Mouse (Mus musculus): Measurements from ENCODE around the gene Gphb5. TPM values are rescaled to one million over a fixed set of nuclear protein-coding genes. Genes with fewer than 3 reads are reported as not detected.
"Not testable (repeated sequence)": the region's sequence is repeated elsewhere in the genome, so short reads cannot be mapped to it uniquely, and the experiment has no call there.

The Gphb5 gene
- total and polyA plus RNA-seq, 2 experiments from 2014 or later, result not detected

DNA sequence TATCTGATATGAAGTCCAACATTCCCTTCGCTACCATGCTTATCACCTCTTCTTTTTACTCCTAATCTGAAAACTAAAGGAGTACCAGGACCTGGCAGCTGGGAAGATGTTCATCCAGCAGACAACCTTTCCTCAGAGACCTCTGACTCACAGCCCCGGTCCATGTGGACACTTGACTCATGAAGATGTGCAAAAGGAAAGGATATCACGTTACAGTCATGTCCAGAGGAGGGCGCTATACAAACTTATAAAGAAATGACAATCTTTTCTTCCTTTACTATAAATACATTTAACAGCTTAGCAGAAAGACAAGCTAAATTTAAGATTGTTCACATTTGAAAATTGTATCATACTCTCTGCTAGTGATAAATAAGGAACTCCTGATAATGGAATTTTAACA lies 36.4 kb upstream of the Gphb5 start:
- Histone ChIP-seq H3K36me3 (replicated peaks; ENCODE audit: control insufficient read depth, insufficient read depth, low read length) (peaks cover 29% of the 10 kb centered on the region), H3K4me2 (ENCODE audit: low read depth, low read length) (no peak overlapping the region), H3K27me3 (ENCODE audit: control insufficient read depth, insufficient read depth, low read length) (no peaks in the 10 kb centered on the region), H3K9me3 (replicated peaks; ENCODE audit: control insufficient read depth, low read length) (no peaks in the 10 kb centered on the region), H3K9ac (replicated peaks; ENCODE audit: low read depth, low read length) (no peak overlapping the region), H3K27ac (ENCODE audit: low read depth) (no peak overlapping the region), H3K4me3 (ENCODE audit: low read depth, low read length) (no peak overlapping the region), H3K4me1 (ENCODE audit: control insufficient read depth, insufficient read depth) (no peaks in the 10 kb centered on the region)
- ATAC-seq (ENCODE audit: insufficient read depth, low read depth) (no peak), DNase-seq (ENCODE audit: low spot score) (no peak)
- TF ChIP-seq EP300 (IDR thresholded peaks at IDR 0.05; ENCODE audit: low read depth) (no peak), CTCF (IDR thresholded peaks at IDR 0.05; ENCODE audit: low read depth) (no peak; the same call in none of the 2 replicates)
- WGBS, result 73% methylated on average over 4 of the region's 4 CpGs

DNA sequence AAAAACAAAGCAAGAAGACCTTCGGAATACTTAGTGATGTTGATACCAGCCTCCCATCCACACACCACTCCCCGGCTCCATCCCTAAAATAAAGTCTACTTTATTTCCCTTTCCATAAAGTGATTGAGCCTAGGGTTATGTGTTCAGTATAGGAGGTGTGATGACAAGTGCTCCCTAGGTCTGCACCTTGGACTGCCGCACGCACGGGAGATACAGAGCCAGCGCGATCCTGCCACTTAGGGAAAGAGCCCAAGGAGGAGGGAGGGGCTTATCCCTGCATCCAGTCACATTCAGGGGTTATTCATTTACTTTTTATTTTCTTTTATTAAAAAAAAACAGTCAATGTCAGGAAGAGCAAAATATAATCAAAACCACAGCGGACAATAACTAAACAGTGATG lies 34.0 kb upstream of the Gphb5 start:
- H3K4me1 ChIP-seq (ENCODE audit: control insufficient read depth, insufficient read depth), result no peaks in the 10 kb centered on the region
- no peak overlapping the region for H3K9ac ChIP-seq (replicated peaks; ENCODE audit: low read depth, low read length)
- no peak overlapping the region for H3K4me2 ChIP-seq (ENCODE audit: low read depth, low read length)
- DNase-seq (ENCODE audit: low spot score) (no peak), ATAC-seq (ENCODE audit: insufficient read depth, low read depth) (no peak)
- H3K36me3 ChIP-seq (replicated peaks; ENCODE audit: control insufficient read depth, insufficient read depth, low read length), result peaks cover 29% of the 10 kb centered on the region
- no peaks in the 10 kb centered on the region for H3K9me3 ChIP-seq (replicated peaks; ENCODE audit: control insufficient read depth, low read length)
- no peak overlapping the region for H3K4me3 ChIP-seq (ENCODE audit: low read depth, low read length)
- no peaks in the 10 kb centered on the region for H3K27me3 ChIP-seq (ENCODE audit: control insufficient read depth, insufficient read depth, low read length)
- H3K27ac ChIP-seq (ENCODE audit: low read depth), result no peak overlapping the region
- 80% methylated on average over 8 of the region's 8 CpGs for WGBS
- TF ChIP-seq CTCF (IDR thresholded peaks at IDR 0.05; ENCODE audit: low read depth), result no peak
- TF ChIP-seq EP300 (IDR thresholded peaks at IDR 0.05; ENCODE audit: low read depth), result no peak

DNA sequence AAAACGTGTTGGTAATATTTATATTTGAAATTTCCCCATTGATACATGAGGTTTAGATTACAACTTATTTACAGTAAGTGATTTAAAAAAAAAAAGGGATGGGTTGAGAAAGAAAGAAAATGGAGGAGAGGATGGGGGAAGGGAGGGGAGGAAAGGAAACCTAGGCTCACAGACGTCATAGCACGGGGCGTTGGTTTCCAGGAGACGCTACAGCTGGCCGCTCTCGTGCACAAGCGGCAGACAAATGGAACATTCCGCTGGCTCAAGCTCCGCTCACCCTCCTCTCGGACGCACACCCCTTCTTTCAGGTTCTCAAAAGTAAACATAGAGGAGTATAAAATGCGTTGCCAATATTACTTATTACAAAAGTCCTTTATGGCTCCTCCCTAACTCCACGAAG lies 33.4 kb upstream of the Gphb5 start:
- Histone ChIP-seq H3K4me1 (ENCODE audit: control insufficient read depth, insufficient read depth) (no peaks in the 10 kb centered on the region), H3K4me3 (ENCODE audit: low read depth, low read length) (no peak overlapping the region), H3K27me3 (ENCODE audit: control insufficient read depth, insufficient read depth, low read length) (no peaks in the 10 kb centered on the region), H3K4me2 (ENCODE audit: low read depth, low read length) (no peak overlapping the region), H3K27ac (ENCODE audit: low read depth) (no peak overlapping the region), H3K36me3 (replicated peaks; ENCODE audit: control insufficient read depth, insufficient read depth, low read length) (peaks cover 29% of the 10 kb centered on the region), H3K9ac (replicated peaks; ENCODE audit: low read depth, low read length) (no peak overlapping the region), H3K9me3 (replicated peaks; ENCODE audit: control insufficient read depth, low read length) (no peaks in the 10 kb centered on the region)
- WGBS, result 73% methylated on average over 14 of the region's 14 CpGs
- ATAC-seq (ENCODE audit: insufficient read depth, low read depth) (no peak), DNase-seq (ENCODE audit: low spot score) (no peak)
- TF ChIP-seq CTCF (IDR thresholded peaks at IDR 0.05; ENCODE audit: low read depth), result no peak
- TF ChIP-seq EP300 (IDR thresholded peaks at IDR 0.05; ENCODE audit: low read depth), result no peak

DNA sequence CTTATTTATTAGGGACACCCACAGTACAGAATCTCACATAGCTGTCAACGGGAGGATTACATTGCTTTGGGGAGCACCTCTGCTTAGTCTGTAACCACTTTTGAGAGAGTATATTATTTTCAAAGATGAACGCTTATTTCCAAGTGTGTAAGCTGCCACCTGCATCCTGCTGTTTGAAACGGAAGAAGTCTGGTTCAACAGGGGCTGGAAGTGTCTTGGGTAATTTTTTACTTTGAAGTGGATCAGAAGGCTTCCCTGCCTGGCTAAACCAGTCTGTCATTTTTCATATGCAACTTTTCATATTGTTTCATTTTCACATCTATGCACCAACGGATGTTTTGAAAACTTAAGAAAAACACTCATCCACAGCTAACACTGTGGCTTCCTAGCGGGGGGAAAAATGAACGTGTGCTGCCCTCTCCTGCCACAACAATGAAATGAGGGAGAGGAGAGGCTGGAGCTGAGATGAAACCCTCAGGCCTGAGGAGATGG lies 32.9 kb upstream of the Gphb5 start:
- Histone ChIP-seq H3K4me1 (ENCODE audit: control insufficient read depth, insufficient read depth) (no peaks in the 10 kb centered on the region; the same call in 1 of the 2 replicates), H3K9ac (replicated peaks; ENCODE audit: low read depth, low read length) (no peak overlapping the region), H3K4me2 (ENCODE audit: low read depth, low read length) (no peak overlapping the region), H3K36me3 (replicated peaks; ENCODE audit: control insufficient read depth, insufficient read depth, low read length) (peaks cover 29% of the 10 kb centered on the region), H3K27me3 (ENCODE audit: control insufficient read depth, insufficient read depth, low read length) (no peaks in the 10 kb centered on the region), H3K4me3 (ENCODE audit: low read depth, low read length) (no peak overlapping the region), H3K27ac (ENCODE audit: low read depth) (0 out of 2 replicates have a peak overlapping the region, but pooled peaks have one; percentile 7), H3K9me3 (replicated peaks; ENCODE audit: control insufficient read depth, low read length) (no peaks in the 10 kb centered on the region)
- ATAC-seq (ENCODE audit: insufficient read depth, low read depth), result no peak
- DNase-seq (ENCODE audit: low spot score), result no peak
- TF ChIP-seq EP300 (IDR thresholded peaks at IDR 0.05; ENCODE audit: low read depth), result no peak
- peak; percentile 50 for TF ChIP-seq CTCF (IDR thresholded peaks at IDR 0.05; ENCODE audit: low read depth)
- 60% methylated on average over 6 of the region's 6 CpGs for WGBS

DNA sequence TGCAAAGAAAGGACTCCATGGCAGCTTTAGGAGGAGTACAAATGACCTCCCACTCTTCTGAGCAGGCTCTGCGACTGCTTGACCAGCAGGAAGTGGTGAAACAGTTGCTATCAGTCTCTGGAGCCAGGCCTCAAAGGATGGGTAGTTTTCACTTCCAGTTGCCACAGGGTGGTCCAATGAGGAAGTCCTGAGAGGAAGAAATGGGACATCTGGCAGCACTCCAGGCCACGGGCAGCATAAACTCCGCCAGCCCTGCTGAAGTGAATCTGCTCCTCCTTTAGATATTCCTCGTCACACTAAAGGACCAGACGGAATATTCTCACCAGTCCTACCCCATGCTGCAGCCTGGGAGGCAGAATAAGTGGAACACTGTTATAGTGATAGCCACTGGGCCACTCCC lies 32.3 kb upstream of the Gphb5 start:
- Histone ChIP-seq H3K9ac (replicated peaks; ENCODE audit: low read depth, low read length) (no peak overlapping the region), H3K27ac (ENCODE audit: low read depth) (0 out of 2 replicates have a peak overlapping the region, but pooled peaks have one; percentile 7), H3K4me3 (ENCODE audit: low read depth, low read length) (no peak overlapping the region), H3K36me3 (replicated peaks; ENCODE audit: control insufficient read depth, insufficient read depth, low read length) (peaks cover 29% of the 10 kb centered on the region), H3K9me3 (replicated peaks; ENCODE audit: control insufficient read depth, low read length) (no peaks in the 10 kb centered on the region), H3K4me2 (ENCODE audit: low read depth, low read length) (no peak overlapping the region), H3K4me1 (ENCODE audit: control insufficient read depth, insufficient read depth) (peaks cover 2% of the 10 kb centered on the region; the same call in 1 of the 2 replicates), H3K27me3 (ENCODE audit: control insufficient read depth, insufficient read depth, low read length) (no peaks in the 10 kb centered on the region)
- DNase-seq (ENCODE audit: low spot score) (no peak), ATAC-seq (ENCODE audit: insufficient read depth, low read depth) (no peak)
- TF ChIP-seq CTCF (IDR thresholded peaks at IDR 0.05; ENCODE audit: low read depth) (no peak), EP300 (IDR thresholded peaks at IDR 0.05; ENCODE audit: low read depth) (no peak)
- WGBS, result 57% methylated on average over 5 of the region's 5 CpGs

DNA sequence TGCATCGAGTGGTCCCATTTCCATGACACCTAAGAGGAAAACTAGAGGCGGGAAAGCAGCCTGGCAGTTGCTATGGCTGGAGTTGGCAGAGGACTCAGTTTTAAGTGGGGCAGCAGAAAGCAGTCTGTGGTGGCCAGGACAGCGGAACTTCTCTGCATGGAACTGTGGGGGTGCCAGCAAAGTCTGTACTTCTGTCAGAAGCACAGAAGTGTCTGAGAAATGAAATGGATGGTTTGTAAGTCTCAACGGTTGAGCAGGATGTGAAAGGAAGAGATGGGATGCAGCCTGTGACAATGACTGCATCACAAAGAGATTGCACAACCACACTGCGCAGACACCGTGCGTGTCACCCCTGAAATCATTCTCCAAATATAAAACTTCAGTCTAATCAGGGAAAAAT lies 29.7 kb upstream of the Gphb5 start:
- peaks cover 4% of the 10 kb centered on the region; the same call in 1 of the 2 replicates for H3K4me1 ChIP-seq (ENCODE audit: control insufficient read depth, insufficient read depth)
- no peak for ATAC-seq (ENCODE audit: insufficient read depth, low read depth)

DNA sequence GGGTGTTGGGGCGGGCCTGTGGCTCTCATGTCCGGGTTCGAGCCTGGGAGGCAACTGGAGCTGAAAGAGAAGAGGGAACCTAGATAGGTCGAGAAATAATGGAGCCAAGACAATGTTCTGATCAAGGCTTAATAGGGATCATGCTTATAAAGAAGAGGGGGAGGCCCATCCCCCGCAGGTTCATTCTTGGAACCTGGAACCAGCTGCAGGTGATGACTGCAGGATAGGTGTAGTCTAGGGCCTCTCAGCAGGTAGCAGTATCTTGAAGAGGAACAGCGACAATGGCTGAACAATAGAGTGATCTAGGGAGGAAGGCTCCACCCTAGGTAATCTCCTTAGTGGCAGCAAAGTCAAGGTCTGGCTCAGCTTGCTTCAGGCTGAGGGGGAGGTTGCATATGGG lies 15.8 kb upstream of the Gphb5 start:
- not testable (repeated sequence) for H3K27ac ChIP-seq (ENCODE audit: low read depth); ATAC-seq (ENCODE audit: insufficient read depth, low read depth); H3K9ac ChIP-seq (replicated peaks; ENCODE audit: low read depth, low read length); H3K4me2 ChIP-seq (ENCODE audit: low read depth, low read length); H3K36me3 ChIP-seq (replicated peaks; ENCODE audit: control insufficient read depth, insufficient read depth, low read length); H3K4me3 ChIP-seq (ENCODE audit: low read depth, low read length); H3K27me3 ChIP-seq (ENCODE audit: control insufficient read depth, insufficient read depth, low read length); DNase-seq (ENCODE audit: low spot score); H3K4me1 ChIP-seq (ENCODE audit: control insufficient read depth, insufficient read depth)
- peaks cover 12% of the 10 kb centered on the region; the same call in 1 of the 2 replicates for H3K9me3 ChIP-seq (replicated peaks; ENCODE audit: control insufficient read depth, low read length)
- WGBS, result 72% methylated on average over 6 of the region's 6 CpGs

More for the DNA sequence above, 29.7 kb upstream of the Gphb5 start:
- no peaks in the 10 kb centered on the region for H3K27me3 ChIP-seq (ENCODE audit: control insufficient read depth, insufficient read depth, low read length)
- H3K4me2 ChIP-seq (ENCODE audit: low read depth, low read length), result no peak overlapping the region
- H3K36me3 ChIP-seq (replicated peaks; ENCODE audit: control insufficient read depth, insufficient read depth, low read length), result peaks cover 7% of the 10 kb centered on the region; the same call in 1 of the 2 replicates
- H3K9ac ChIP-seq (replicated peaks; ENCODE audit: low read depth, low read length), result no peak overlapping the region
- no peaks in the 10 kb centered on the region for H3K9me3 ChIP-seq (replicated peaks; ENCODE audit: control insufficient read depth, low read length)
- TF ChIP-seq CTCF (IDR thresholded peaks at IDR 0.05; ENCODE audit: low read depth) (no peak), EP300 (IDR thresholded peaks at IDR 0.05; ENCODE audit: low read depth) (no peak)
- DNase-seq (ENCODE audit: low spot score), result no peak
- no peak overlapping the region for H3K4me3 ChIP-seq (ENCODE audit: low read depth, low read length)
- no peak overlapping the region for H3K27ac ChIP-seq (ENCODE audit: low read depth)
- 74% methylated on average over 7 of the region's 7 CpGs for WGBS

All from heart, postnatal 0 days (tissue).